Mouse (Mus musculus) CD4-positive helper T cell, adult 2 months (primary cell): ENCODE data around the gene Tgfb2.

Source experiments
- DNase-seq: peaks from one replicate; pipeline ENCODE4 v3.0.0-alpha.2; 2012; ENCODE audit warnings: low read depth, missing footprints, low spot score

Gene Tgfb2

GRCm38 (mm10) chr1:186656201-186656600 lies 49.6 kb downstream of the Tgfb2 start:
- no peak for DNase-seq

GRCm38 (mm10) chr1:186655096-186655495 lies 50.7 kb downstream of the Tgfb2 start:
- DNase-seq = no peak

- DNase-seq = no peak
These were observed 53.6 kb downstream of the Tgfb2 start for GRCm38 (mm10) chr1:186652208-186652607.

- DNase-seq = no peak
These were observed 55.8 kb downstream of the Tgfb2 start for GRCm38 (mm10) chr1:186650011-186650410.

DNA sequence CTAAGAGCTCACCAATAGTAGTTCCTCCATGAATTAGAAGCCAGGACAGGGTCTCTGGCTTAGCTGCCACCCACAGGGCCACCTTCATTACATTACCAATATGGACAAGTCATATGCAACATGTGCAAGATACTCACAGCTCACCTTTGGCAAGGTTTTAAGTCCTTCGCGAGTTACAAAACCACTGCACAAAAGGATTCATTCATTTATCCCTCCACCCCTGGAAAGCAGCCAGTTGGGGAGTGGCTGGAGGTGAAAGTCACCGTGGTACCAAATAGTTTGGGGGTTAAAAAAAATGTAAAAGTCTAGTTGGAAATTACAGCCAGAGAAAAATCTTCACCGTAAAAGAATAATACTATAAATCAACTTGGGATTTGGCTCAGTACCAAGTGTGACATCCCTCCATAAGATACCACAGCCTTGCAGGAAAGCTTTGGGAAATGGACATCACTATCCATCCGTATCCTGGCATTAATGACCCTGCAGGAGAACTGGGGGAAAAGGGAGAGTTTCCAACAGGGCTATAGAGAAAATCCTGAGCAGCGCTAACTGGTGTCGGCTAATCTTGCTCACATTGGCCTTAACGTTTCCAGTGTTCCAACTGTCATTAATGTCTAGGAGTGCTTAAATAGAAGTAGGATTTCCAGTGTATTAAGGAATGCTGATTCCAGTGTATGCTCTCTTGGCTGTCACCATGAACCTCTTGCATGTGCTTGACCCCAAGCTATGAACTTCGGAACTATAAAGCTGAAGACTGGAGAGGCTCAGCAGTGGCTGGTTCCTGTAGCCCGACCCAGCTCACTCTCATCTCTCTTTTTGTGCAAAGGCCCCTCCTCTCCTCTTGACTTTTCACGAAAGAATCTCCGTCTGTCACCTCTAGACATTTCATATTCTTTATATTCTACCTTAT lies 68.2 kb downstream of the Tgfb2 start:
- DNase-seq = no peak

- DNase-seq = no peak
These were observed 70.7 kb downstream of the Tgfb2 start for GRCm38 (mm10) chr1:186635045-186635444.

GRCm38 (mm10) chr1:186631457-186631856 lies 74.3 kb downstream of the Tgfb2 start:
- no peak for DNase-seq

DNA sequence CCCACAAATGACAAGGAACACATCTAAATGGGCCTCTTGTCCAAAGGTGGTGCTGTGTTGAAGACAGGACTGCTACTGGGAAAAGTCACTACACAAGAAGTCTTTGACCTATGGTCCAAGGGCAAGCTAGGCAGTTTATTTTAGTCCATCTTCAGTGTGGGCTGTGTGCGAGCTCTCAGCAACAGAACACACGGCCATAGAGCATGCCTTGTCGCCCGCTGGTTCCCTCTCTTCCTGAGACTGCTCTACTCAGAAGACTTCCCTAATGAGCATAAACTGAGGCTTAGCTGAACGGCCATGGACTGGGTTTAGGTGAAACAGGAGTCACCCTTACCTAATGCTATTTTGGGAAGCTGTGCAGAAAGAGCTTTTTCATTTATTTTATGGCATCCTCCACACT lies 74.8 kb downstream of the Tgfb2 start:
- DNase-seq = no peak

GRCm38 (mm10) chr1:186627451-186627995 lies 78.3 kb downstream of the Tgfb2 start:
- no peak for DNase-seq

- no peak for DNase-seq
These were observed 81.3 kb downstream of the Tgfb2 start for GRCm38 (mm10) chr1:186624474-186624873.

GRCm38 (mm10) chr1:186621812-186622211 lies 84.0 kb downstream of the Tgfb2 start:
- no peak for DNase-seq

DNA sequence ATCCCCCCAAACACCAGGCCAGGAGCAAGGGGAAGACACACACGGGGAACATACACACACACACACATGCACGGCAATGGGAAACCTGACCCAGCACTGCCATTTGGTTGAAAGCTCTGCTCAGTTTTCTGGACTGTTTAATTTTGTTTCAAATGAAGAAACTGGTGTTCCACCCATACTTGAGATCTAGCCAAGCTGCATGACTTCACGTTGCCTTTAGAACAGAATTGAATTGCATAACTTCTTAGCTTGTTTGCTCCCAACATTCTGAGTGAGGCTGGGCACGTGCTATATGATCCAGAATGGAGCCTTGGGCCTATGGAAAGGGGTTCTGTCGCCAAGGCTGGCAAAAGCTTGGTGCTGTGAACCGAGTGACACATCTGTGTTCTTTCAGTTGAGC lies 87.5 kb downstream of the Tgfb2 start:
- no peak for DNase-seq

- no peak for DNase-seq
These were observed 94.4 kb downstream of the Tgfb2 start for GRCm38 (mm10) chr1:186611371-186611770.

- DNase-seq = no peak
These were observed 95.3 kb downstream of the Tgfb2 start for GRCm38 (mm10) chr1:186610481-186610880.

DNA sequence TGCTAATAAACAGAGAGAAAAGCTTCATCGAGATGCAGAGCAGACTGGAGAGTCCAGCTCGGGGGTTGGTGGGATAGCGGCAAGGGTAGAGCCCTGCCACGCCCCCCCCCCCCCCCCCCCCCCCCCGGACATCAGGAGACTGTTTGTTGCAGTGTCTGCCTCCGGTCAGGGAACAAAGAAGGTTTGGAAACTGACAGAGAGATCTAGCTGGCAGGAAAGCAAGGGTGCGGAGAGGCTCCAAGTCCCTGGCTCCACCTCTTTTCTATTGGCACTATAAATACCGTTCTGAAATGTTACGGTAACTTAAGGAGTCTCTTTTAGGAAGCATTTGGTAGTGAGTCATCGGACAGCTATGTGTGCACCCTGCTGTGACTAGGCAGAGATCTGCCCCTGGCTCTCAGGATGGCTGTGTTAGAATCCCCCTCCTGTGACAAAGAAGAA lies 96.0 kb downstream of the Tgfb2 start:
- no peak for DNase-seq

- DNase-seq = no peak
These were observed 97.7 kb downstream of the Tgfb2 start for GRCm38 (mm10) chr1:186608116-186608515.

DNA sequence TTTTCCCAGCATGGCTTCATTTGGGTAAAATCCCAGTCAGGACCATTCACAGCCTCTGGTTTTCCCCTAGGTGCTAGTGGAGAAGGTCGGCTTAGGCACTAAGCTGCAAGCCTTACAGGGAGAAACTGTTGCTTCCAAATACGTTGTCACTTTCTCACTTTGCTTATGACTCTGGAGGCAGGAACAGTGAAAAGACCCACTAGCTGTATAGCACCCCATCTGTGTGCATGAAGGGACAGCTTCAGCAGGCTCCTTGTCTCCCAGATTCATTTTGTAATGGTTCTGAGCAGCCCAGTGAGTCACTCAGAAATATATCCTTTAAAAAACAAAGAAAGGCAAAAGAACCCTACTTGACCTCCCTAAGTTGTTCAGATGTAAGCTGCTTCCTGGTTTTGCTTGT lies 100.2 kb downstream of the Tgfb2 start:
- no peak for DNase-seq

DNA sequence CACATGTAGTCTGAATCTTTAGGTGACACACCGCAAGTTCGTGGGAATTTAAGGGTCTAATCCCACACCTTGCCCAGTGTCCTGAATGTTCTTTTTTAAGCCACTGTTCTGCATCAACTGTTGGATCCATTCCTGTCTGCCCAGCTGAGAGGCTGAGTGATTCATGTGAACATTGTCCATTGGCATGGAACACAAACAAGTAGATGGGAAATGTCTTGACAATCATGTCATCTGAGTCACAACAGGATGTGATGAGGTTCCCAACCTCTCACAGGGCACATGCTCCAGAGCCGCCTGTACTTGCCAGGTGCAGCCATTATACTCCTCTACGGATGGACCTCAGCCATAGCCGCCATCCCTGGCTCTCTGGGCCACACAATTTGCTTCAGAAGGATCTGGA lies 101.7 kb downstream of the Tgfb2 start:
- DNase-seq = no peak

- no peak for DNase-seq
These were observed 117.6 kb downstream of the Tgfb2 start for GRCm38 (mm10) chr1:186588226-186588625.

DNA sequence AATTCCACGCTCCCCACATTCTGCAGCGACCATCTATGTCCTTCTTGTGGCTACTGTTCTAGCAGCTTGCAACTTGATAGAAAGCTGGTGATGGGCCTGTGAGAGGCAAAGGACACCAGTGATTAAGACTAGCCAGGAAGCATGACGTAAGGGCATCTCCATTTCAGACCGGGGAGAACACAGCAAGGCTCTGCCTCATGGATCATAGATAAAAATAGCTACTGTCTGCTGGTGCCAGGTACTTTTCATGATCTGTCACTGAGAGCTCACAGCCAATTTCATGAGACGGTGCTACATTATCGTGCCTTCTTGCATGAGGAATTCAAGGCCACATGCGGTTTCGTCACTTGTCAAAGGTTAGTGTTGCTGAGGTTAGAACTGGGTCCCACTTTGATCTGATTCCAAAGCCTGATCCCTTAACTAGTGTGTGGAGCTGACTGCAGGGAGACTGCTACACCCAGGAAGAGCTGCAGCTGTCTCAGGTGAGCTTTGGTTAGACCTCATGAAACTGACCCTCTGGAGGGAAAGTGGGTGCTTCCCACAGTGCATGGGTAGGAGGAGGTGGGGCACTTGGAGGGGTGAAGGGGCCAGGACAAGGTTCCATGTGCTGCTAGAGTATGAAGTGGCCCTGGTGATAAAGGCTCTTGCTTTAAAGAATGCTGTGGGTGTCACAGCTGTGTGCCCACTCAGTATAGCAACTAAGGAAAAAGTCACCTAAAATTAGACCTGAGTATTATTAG lies 118.6 kb downstream of the Tgfb2 start:
- no peak for DNase-seq

GRCm38 (mm10) chr1:186585571-186586164 lies 120.1 kb downstream of the Tgfb2 start:
- no peak for DNase-seq

GRCm38 (mm10) chr1:186583933-186584332 lies 121.9 kb downstream of the Tgfb2 start:
- DNase-seq = no peak
